Mouse (Mus musculus): ENCODE measurements around the gene Grb10.

The Grb10 gene

GRCm38 (mm10) chr11:11904995-11905394, 133.5 kb downstream of the Grb10 start:
- DNase-seq (ENCODE audit: low spot score): no peak

DNA sequence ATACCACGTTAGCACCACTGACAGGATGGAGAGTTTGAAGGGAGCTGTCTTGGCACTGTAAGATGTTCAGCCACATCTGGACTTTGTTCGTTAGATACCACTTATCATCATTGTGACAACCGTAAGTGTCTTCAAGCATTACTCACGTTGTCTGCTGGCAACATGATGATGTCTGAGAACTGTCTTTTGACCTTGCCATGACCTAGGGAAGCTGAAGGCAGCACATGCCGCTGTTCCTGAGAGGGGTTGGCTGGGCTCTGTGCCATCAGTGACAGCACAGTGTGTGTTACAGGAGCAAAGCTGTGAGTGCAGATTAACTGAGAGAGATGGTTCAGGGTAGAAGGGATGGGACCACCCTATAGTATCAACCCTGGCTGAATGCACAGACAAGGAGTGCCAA, 137.0 kb downstream of the Grb10 start:
- DNase-seq (ENCODE audit: low spot score): no peak

DNA sequence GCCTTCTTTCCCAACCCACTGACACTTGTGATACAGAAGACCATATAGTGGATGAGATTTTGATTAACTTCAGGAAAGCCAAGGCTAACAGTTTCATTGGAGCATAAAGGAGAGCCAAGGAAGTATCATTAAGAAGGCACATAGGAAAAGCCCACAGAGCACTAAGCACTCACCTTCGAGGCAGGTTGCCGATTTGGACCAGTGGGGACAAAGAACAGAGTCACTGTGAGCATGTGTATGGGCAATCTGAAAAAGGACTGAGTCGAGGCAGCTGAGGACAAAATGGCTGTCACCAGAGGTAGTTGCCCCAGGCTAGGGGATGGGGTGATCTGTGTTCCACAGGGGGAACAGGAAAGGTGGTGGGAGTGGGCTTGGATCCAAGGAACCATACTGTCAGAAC, 140.0 kb downstream of the Grb10 start:
- DNase-seq (ENCODE audit: low spot score): no peak

- no peak for DNase-seq (ENCODE audit: low spot score)
Observed at GRCm38 (mm10) chr11:11897645-11898357, 140.7 kb downstream of the Grb10 start, which contains the start of gene Ddc. Gene Ddc, minus strand, starts transcription at chr11:11898144.

- DNase-seq (ENCODE audit: low spot score): no peak
Observed at GRCm38 (mm10) chr11:11895479-11895878, 143.0 kb downstream of the Grb10 start.

GRCm38 (mm10) chr11:11893769-11894168, 144.7 kb downstream of the Grb10 start:
- DNase-seq (ENCODE audit: low spot score): no peak

DNA sequence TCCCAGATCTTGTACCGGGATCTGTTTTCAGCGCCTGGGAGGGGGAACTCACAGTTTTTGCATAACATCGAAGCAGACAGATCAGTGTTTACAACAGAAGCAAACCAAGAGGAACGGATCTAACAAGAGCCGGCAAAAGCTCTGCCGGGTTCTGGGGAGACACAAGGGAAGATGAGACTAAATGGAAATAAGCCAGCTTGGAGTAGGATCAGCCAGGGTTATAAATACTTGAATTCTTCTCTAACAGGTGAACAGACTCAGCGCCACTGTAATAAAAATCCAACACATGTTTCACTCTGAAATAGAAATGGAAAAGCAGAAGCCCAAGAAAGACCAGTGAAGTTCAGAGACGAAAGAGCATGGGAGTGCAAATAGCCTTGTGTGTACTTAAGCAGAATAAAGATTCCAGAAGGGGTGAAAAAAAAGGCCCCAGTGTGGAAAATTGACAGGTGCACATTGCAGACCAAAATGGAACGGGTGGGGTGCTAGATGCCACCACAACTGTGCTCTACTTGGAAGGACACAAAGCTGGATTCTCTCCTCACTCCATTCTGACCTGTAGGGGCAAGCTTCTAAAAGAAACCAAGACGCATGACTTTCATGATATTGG, 145.4 kb downstream of the Grb10 start:
- no peak for DNase-seq (ENCODE audit: low spot score)

GRCm38 (mm10) chr11:11891832-11892231, 146.7 kb downstream of the Grb10 start:
- DNase-seq (ENCODE audit: low spot score): no peak

DNA sequence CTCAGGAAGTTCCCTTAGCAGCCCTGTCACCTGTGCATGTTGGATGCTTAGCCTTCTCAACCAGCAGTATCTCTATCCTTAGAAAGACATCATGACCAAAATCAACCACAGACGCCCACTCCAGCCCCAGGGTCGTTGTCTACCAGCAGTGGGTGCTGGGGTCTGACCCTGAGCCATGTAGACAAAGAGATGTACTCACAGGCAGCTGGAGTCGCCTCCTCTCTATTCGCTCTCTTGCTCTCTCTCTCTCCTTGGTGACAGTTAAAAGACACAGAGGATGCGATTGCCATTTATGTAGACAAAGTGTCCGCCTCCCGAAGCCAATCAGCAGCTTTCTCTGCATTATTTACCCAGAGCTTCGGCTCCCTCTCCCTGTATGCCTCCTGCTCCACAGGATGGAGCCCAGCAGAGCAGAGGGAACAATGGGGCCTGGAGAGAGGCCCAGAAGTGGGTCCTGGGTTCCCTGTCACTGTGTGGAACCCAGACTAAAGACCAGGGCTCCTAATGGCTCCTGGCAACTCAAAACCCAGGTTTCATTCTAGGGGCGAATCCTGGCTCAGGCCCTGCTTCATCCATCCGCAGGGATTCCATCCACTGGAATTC, 148.2 kb downstream of the Grb10 start:
- DNase-seq (ENCODE audit: low spot score): no peak

GRCm38 (mm10) chr11:11888727-11889126, 149.8 kb downstream of the Grb10 start:
- DNase-seq (ENCODE audit: low spot score): no peak

- no peak for DNase-seq (ENCODE audit: low spot score)
Observed at GRCm38 (mm10) chr11:11888051-11888450, 150.4 kb downstream of the Grb10 start.

DNA sequence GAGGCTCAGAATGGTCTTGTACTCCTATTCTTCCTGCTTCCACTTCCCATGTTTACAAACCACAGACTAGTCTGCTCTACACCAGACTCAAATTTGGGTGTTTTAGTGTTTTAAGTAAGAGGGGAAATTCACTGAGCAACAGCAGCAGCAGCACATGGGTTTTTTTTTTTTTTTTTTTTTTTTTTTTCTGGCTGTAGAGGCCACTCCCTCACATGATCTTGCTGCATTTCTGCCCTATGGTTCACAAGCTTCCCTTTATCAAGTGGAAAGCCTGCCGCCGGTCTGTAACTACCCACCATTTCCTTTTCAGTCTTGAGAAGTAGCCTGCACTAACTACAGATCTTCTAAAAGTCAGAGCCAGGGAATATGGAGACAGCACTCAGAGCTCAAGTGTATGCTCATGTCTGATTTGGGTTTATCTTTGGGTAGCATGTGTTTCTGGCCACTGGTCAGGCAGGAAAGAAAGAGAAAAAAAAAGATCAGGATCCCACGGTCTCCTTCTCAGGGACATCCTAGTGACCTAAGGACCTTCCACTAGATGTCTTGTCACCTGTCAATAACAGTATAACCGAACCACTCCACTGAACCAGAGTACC, 152.0 kb downstream of the Grb10 start:
- no peak for DNase-seq (ENCODE audit: low spot score)

DNA sequence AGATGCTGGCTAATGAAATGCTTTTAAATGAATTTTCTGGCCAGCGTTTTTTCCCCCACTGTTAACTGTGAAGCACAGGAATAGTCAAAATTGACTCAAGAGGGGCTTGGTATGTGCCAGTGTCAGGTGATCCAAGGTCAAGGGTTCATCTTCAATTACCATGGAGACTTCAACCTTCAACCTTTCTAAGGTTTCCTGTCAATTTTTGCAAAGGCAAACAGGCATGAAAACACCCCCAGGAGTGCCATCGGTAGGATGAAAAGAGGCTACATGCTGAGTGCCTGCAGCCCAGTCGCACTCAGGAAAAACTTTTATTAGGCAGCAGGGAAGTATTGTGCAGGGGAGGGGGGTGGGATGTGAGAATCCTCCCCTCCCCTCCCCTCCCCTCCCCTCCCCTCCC, 152.6 kb downstream of the Grb10 start:
- no peak for DNase-seq (ENCODE audit: low spot score)

GRCm38 (mm10) chr11:11885246-11885643, 153.2 kb downstream of the Grb10 start:
- no peak for DNase-seq (ENCODE audit: low spot score)

DNA sequence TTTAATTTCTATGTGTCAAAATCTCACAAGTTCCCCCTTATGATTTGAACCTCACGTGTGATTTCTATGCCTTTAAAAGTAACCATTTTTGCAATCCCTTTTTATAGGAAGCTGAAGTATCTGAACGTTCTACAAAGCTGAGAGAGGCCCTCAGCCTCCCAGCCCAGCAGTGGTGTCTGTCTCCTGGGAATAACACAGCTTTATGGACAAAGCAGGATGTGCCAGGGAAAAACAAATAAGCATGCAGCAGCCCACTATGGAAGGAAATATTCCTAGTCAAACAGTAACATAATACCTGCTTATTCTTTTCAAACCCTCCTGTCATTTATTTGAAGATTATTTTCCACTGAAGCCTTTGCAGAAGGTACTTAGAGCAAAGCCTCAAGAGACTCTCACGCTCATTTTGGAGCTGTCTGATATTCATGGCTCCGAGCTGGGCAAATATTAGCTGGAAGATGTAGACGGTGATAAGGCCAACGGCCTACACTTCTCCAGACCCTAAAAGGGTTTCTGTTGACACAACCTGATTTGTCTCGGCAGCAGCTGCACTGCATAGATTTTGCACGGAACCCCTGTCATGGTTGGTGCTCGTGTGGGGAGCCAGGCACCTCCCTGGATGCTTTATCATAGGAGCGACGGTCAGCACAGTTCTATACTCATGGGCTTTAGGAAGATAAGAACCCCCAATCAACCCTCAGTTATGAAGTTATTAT, 153.8 kb downstream of the Grb10 start:
- no peak for DNase-seq (ENCODE audit: low spot score)

DNA sequence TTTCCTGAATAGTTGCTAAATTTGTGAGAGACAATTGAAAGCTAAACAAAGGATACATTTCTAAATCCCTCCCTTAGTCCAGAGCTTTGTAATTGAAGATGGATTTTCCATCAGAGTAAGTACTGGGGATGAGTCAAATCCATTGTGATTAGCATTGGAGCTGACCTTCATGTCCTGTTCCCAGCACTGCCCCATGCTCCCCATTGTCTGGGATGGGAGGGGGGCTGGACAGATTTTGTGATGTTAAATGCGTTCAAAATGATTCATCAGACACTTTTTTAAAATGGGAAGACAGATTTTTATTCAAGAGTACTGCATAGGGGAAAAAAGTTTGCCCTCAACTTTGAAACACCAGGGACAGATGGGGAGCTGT, 156.7 kb downstream of the Grb10 start:
- DNase-seq (ENCODE audit: low spot score): no peak

- no peak for DNase-seq (ENCODE audit: low spot score)
Observed at GRCm38 (mm10) chr11:11881026-11881782, 157.3 kb downstream of the Grb10 start.
